Mouse (Mus musculus): ENCODE results near the gene Usp33.
"Not testable (repeated sequence)": the region's sequence is repeated elsewhere in the genome, so short reads cannot be mapped to it uniquely, and the experiment has no call there.

Gene Usp33

DNA sequence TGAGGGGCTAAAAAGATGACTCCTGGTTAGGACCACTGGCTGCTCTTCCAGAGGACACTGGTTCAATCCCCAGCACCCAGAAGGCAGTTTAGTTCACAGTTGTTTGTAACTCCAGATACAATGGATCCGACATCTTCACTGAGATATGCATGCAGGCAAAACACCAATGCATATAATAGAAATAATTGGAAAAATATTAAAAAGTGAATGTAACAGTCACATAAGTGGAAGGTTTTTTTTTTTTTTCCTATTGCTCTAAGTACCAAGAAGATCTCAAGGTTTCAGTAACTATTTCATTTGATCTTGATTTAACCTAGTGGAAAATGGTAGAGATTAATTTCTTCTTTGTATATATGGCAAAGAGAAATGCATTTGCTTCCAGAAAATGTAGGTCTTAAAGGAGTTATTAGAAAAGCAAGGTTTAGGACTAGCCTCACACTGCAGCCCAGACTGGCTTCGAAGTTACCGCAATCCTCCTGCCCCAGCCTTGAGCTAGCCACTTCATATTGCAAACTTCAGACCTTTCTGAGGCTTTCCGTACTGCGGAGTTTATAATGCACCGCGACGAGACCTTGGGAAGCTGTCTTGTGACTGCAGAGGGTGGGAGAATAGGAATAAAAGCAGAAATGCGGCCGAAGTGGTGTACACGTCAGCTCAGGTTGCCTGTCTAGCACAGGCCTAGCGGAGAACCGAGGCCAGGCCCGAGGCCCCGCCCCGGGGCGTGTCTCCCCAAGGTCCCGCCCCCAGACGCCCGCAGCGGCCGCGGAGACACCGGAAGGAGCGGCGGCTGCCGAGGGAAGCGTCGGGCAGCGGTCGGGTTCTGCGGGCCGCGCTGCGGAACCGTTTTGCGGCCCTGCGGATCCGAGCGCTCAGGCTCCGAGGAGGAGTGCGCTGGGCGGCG lies at the start of gene Usp33:
TSS of gene Usp33 (plus strand) at position 747 of the 901 bp plus-strand sequence.
- DNase-seq (ENCODE audit: extremely low read depth, insufficient read length, low spot score) = peak; percentile 94

DNA sequence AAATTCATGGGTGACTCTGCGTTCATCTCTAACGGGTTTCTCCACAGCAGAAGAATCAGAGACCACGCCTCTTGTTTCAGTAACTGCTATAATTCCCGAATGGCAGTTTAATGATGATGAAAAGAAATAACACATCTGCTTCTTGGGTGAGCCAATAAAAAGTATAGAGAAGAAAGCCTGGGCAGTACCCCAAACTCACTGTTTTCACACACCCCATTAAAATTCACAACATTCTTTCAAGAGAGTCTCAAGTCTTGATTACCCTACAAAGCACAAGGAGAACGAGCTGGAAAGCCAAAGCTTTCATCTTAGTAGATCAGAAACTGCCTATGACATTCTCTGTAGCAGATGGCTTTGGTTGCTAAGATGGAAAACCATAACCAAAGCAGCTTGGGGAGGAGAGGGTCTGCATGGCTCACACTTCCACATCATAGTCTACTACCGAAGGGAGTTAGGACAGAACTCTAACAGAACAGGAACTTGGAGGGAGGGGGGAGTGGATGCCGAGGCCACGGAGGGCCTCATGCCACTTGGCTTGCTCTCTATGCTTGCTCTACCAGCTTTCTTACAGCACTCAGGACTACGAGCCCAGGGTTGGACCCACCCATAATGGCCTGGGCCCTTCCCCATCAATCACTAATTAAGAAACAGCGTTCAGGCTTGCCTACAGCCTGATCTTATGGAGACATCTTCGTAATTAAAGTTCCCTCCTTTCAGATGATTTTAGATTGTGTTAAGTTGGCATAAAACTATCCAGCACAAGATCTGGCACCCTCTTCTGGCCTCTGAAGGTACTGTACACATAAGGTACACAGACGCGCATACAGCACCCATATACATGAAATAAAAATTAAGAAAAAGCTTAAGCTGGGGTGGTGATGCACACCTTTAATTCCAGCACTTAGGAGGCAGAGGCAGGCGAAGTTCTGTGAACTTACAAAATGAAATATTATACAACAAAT lies 45.6 kb upstream of the Usp33 start:
- DNase-seq (ENCODE audit: extremely low read depth, insufficient read length, low spot score) = no peak

DNA sequence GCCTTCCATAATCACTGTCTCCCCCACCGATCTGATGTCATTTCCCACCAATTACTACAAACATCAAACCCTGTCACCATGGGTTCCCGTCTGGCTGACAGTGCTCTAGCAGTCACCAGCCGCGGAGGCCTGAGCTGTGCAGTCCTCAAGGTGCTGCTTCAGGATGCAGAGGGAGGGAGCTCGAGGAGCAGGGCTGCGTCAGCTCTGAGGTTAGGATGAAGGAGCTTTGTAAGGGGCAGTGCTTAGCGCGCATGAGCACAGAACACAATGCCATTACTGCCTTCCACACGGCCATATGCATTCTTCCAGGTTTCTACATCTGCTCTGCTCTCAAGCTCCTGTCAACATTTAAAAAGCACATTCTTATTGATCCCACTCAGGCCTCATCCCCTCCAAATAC lies 43.3 kb upstream of the Usp33 start:
- DNase-seq (ENCODE audit: extremely low read depth, insufficient read length, low spot score) = no peak

DNA sequence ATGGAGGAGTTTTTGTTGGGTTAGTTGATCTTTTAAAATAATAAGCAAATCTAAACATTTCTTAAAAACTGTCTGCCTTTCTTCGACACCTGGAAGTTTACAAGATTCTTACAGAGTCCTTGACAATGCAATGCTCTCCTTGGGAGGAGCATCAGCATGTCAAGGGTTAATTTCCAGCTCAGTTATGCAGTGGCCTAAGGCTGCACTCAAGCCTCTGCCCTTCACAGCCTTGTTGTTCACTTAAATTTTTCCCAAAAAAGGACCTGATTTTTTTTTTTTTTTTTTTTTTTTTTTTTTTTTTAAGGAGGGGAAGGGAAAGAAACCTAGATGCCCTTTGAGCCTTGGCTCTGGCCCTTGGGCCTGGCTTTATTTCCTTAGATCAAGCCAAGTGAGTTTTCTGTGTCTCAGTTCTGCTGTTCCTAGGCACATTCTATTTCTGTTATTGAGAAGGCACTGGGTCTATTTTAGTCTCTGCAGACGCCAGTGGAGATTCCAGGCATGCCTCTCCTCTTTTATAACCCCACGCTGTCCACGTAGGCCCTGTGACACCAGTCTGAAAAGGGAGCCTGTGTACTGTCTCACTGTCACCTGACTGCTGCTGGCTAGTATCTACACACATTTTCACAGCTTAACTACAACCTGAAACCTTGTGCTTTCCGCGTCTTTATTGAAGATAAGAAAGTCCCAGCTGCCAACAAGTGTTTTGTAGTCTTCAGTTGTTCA lies 42.0 kb upstream of the Usp33 start:
- no peak for DNase-seq (ENCODE audit: extremely low read depth, insufficient read length, low spot score)

DNA sequence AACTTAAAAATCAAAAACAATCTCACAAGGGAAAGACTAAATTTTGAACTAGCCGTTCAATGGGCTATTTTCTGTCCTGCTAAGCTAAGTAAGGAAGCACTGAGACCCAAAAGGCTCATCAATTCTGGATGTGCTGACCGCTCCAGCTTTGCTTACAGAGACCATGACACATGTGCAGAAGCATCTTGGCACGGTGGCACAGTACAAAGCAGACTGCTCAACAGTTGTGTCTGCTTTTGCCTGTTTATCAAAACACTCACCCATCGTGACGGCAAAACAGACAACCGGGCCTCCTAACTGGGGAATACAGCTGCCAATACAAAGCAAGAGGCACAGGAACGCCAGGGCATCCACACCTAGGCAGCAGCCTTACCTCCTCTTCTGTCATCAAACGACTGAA lies 41.2 kb upstream of the Usp33 start:
- DNase-seq (ENCODE audit: extremely low read depth, insufficient read length, low spot score) = no peak

DNA sequence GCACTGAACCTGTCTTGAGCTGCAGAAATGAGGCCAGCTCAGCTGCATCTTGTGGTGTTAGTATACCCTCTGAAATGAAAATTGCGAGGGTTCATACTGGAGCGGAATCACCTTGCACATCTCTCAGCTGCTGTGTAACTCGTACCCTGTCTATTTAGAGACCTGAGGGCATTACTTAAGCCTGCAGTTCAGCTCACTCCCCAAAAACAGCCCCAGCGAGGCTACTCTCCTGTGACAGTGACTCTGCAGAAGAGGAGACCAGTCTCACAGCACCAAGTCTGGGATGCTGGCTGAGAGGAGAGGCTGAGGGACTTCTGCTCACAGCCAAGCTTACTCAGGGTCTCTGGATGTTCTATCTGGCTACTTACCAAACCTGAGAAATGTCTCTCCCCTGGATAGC lies 40.3 kb upstream of the Usp33 start:
- no peak for DNase-seq (ENCODE audit: extremely low read depth, insufficient read length, low spot score)

DNA sequence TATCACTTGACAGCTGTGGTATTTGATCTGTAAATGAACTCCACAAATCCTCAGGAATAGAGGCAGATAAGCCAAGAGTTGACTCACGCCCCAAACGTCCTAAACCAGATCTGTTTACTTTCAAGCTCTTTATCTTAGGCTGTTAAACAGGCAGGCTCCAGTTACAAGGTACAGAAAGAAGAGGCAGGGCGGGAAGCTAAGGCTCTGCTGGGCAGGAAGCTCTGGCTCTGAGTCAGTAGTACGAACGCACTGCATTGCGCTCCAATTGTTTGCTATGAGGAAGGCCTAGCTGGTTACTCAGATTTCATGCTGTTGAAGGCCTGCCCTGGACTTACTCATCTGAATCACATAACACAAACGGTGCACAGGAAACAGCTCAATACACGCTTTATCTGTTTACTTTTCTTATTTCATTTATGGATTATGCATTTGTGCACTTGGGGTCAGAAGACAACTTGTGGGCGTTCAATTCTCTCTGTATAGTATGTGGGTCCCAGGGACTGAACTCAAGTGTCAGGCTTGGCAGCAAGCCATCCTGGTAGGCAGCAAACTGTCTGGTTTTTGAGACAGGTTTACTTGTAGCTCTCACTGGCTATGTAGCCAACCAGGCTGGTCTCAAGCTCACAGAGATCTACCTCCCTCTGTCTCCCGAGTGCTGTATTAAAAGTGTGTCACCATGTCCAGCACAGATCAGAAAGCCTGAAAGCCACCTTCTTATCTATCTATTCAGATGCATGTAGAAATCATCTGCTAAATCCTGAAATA lies 37.6 kb upstream of the Usp33 start:
- DNase-seq (ENCODE audit: extremely low read depth, insufficient read length, low spot score) = peak; percentile 60

DNA sequence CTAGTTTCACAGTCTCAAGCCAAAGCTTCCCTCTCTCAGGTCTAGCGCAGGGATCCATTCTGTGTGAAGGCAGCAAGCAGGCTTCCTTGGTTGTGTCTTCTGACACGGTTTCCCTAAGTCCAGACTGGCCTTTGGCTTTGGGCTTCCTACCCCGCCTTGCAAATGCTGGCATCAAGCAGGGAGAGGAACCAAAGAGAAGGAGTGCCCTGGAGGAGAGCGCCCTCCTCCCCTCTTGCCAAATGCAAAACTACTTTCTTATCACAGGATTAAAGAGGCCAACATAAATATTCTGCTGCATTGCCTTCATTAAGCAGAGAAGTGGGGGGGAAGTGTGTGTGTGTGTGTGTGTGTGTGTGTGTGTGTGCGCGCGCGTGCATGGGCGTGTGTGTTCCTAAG lies 37.0 kb upstream of the Usp33 start:
- DNase-seq (ENCODE audit: extremely low read depth, insufficient read length, low spot score) = no peak

DNA sequence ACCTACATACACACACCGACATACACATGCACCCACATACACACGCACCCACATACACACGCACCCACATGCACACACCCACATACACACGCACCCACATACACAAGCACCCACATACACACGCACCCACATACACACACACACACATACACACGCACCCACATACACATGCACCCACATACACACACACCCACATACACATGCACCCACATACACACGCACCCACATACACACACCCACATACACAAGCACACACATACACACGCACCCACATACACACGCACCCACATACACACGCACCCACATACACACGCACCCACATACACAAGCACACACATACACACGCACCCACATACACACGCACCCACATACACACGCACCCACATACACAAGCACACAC lies 31.6 kb upstream of the Usp33 start:
- DNase-seq (ENCODE audit: extremely low read depth, insufficient read length, low spot score) = not testable (repeated sequence)

DNA sequence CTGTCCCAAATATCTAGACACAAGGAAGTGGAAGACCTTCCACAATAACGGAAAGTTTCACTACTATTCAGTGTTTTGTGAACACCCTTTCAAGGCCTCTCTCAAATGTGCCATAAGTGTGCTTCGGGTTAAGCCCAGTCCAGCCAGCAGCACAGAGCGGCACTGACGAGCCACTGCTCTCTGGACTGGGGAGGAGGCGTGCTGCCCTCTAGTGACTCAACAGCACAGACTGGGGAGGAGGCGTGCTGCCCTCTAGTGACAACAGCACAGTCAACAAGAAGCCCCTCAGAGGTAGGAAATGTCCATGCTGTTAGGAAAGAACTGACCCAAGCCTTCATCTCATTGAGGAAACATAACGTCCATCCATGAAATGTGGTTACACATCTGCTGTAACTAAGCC lies 30.7 kb upstream of the Usp33 start:
- DNase-seq (ENCODE audit: extremely low read depth, insufficient read length, low spot score) = peak; percentile 80

DNA sequence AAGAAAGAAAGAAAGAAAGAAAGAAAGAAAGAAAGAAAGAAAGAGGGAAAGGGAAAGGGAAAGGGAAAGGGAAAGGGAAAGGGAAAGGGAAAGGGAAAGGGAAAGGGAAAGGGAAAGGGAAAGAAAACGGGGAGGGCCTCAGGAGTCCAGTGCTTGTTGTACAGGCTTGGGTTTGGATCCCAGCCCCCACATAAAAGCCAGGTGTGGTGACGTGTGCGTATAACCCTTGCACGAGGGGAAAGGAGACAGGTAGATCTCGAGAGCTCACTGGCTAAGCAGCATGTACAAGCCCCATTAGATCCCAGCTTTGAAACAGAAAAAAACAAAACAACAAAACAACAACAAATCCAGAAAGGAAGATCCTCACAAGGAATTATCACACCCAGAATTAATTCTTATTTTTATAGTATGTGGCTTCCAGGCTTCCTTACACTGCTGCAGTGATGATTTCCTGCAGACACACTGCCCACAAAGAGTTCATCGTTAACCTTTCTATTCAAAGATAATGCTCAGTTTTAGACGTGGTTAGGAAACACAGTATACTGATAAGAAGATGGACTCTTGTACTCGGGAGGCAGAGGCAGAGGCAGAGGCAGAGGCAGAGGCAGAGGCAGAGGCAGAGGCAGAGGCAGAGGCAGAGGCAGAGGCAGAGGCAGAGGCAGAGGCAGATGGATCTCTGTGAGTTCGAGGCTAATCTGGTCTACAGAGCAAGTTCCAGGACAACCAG lies 29.7 kb upstream of the Usp33 start:
- not testable (repeated sequence) for DNase-seq (ENCODE audit: extremely low read depth, insufficient read length, low spot score)

DNA sequence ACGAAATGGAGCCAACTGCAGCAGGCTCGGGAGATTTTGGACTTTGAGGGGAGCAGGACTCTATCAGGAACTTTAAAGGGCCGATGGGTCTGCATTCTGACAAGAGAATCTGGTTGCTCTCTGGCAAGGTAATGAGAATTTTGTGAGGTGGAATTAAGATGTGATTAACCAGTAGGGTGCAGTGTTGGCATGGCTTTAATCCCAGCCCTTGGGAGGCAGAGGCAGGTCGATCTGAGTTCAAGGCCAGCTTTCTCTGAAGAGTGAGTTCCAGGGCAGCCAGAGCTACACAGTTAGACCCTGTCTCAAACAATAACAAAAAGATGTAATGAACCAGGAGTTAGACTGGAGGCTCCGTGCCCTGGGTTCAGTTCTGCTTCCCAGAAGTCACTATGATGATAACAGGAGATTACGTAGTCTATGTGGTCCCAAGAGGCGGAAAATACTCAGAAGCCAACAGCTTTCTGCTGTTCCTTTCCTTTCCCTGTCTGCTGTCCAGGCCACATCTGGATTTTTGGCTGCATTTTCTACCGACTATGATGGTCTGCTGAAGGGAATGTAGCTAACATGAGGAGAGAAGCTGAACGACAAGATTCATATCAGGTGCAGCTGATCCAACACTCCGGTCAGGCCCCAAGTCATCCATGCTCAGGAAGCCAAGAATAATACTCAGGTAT lies 25.2 kb upstream of the Usp33 start:
- DNase-seq (ENCODE audit: extremely low read depth, insufficient read length, low spot score) = no peak

DNA sequence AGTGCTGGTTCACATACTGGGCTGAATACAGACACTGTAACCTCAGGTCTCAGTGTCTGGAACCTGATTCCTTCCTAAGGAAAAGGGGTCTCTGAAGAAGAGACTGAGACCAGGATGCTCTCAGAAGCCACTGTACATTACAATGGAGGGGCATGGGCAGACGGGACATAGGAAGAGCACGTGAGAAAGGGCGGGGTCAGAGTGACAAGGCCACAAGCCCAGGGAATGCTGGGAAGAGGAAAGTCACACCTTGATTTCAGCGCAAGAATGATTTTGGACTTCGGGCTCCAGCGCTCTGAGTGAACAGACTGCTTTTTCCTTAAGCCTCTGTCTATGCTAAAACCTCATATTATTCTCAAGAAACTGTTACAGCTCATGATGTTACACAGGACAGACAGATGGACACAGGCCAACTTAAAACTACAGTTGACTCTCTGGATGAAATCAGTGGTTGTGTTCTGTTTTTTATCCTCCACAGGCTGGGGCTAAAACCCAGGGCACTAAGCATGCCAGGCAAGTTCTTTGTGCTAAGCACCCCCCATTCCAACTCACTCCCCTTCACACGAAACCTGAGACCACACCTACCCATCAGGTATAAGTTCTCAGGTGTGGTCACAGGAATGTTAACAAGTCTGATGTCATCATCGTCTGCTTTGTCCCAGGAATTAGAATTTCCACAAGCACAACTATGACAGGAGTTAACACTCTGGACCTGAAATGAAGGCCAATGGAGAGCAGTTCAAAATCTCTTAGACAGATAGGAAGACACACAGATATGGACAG lies 24.3 kb upstream of the Usp33 start:
- DNase-seq (ENCODE audit: extremely low read depth, insufficient read length, low spot score) = no peak

DNA sequence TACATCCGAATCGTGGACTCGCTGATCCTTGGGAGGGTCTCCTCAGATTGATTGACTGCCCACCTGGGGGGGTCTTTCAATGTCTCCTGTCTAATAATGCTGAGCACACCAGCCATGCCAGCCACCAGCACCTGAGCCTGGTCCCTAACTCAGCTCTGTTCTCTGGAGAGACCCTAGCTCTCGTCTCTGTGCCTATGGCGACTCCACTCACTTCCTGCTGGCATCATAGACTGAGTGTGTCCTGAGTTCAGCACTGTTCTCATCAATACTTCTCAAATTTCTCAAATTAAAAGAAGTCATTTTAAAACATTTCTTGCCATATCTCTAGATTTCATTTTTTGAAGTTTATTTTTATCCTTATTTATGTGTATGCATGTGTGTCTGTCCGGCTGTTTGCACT lies 14.2 kb upstream of the Usp33 start:
- DNase-seq (ENCODE audit: extremely low read depth, insufficient read length, low spot score) = no peak

DNA sequence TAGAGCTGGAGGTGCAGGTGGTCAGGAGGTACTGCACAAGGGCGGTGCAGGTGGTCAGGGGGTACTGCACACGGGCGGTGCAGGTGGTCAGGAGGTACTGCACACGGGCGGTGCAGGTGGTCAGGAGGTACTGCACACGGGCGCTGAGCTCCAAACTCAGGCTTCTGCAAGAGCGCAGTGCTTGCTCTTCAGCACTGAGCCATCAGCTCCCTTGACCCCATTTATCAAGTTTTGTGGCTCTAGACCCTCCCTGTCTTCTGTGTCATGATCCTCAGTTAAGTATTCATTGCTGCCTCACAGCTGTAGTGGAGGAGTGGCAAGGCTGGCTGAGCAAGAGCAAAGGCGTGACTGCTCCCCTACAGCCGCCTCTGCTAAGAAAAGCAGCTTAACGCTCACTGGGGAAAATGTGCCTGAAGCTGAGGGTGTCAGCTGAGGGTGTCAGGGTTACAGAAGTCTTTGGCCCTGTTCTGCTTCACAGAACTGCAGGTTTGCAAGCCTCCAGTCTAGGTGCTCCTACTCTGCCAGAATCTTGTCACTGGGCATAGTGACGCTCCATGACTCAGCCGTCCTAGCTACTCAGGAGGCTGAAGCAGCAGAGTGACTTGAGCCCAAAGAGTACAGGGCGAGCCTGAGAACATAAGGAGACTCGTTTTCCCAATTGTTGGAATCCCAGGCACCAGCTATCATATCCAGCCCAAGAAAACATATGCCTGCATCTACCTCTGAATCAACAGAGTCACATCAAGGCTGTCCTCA lies 13.6 kb upstream of the Usp33 start:
- DNase-seq (ENCODE audit: extremely low read depth, insufficient read length, low spot score) = no peak

DNA sequence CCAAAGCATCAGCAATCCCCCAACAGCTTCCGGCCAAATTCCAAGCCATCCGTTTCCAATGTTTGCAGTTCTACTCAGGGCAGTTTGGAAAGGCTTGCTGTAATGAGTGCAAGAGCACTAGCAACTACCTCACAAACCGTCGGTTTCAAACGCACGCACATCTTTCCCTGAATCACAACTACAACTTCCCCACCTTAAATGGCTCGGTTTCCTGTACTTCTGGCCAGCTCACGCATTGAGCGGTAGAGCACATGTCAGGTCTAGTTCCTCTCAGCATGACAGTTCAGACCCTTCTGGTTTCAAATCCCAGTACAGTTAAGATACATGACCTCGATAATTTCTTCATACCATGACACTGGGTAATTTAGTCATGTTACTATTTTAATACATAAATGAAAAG lies 12.6 kb upstream of the Usp33 start:
- DNase-seq (ENCODE audit: extremely low read depth, insufficient read length, low spot score) = no peak

DNA sequence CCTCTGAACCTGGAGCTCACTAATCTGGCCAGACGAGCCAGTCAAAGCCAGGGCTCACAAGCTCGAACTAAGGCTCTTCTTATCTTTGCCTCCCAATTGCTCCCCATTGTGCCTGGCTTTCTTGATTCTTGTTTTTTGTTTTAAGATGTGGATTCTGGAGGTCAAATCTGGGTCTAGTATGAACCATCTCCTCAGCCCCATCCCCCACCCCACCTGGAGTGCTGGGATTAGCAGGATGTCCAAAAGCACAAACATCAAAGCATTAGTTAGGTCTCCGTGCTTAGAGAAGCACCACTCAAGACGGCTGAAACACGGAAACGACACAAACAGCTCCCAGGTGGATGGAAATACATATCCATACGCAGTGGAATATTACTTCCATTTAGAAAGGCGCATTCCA lies 10.2 kb upstream of the Usp33 start:
- no peak for DNase-seq (ENCODE audit: extremely low read depth, insufficient read length, low spot score)

Measured in 3134 (cell line).